Mouse (Mus musculus): Measurements from ENCODE around the gene Gsk3a. TPM values are rescaled to one million over a fixed set of nuclear protein-coding genes. Genes with fewer than 3 reads are reported as not detected.
"Not testable (repeated sequence)": the region's sequence is repeated elsewhere in the genome, so short reads cannot be mapped to it uniquely, and the experiment has no call there.

The Gsk3a gene
- polyA plus RNA-seq, 1 experiment from 2014 or later: 16.9 TPM

DNA sequence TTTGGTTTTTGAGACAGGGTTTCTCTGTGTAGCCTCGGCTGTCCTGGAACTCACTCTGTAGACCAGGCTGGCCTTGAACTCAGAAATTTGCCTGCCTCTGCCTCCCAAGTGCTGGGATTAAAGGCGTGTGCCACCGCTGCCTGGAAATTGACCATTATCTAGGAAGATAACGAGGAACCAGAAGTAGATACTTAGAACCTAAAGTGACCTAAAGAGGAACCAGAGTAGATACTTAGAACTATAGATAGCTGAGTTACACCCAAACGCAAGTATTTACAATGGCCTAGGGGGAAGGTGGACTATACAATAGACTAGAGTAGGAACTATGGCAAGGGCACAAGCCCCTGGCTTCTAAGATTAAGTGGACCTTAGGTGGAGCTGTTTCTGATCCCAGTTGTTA, 28.1 kb upstream of the Gsk3a start:
- not testable (repeated sequence) for H3K4me3 ChIP-seq (replicated peaks); H3K27ac ChIP-seq; H3K9ac ChIP-seq (replicated peaks); H3K9me3 ChIP-seq; ATAC-seq (ENCODE audit: insufficient number of reproducible peaks, insufficient read depth, low FRiP score, low TSS enrichment, low read depth); H3K4me2 ChIP-seq; H3K36me3 ChIP-seq; H3K27me3 ChIP-seq
- 95% methylated on average over 5 of the region's 5 CpGs for WGBS
- peaks cover 25% of the 10 kb centered on the region for H3K4me1 ChIP-seq (replicated peaks)

DNA sequence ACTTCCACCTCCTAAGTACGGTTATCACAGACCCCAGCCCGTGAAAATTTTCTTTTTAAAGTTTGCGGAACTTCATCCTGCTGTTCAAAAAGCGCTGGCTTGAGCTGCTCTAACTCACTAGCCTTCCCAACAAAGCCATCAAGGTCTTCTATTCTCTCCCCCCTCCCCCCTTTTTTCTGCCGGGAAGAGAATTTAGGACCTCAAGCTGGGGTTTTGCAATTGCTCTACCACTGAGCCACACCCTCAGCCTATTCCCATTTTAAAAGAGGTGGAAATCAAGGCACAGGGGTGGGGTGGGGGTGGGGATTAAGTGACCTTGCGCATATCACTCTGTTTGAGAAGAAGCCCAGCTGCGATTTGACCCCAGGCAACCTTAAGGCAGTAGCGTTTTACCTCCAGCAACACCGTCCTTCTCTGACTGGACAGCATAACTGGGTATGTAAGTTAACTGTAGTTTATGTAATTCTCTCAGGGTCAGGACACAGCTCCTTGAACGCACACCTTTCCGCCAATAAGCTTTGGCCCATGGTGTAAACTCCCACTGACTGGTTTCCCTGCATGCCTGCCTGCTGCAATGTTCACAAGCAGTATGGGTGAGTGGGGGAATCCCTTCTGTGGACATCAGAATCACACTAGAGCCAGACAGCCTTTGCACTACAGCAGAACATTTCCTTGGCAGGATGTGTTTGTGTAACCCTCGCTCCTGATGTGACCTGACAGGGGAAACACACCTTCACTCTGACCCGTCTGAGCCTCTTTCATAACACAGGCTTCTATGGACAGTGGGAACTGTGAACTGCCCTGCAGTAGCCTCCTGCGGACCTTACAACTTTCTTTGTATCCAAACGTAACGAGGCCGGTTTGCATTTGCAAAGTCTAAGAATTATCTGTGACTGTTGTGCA, 26.6 kb upstream of the Gsk3a start:
- no peaks in the 10 kb centered on the region for H3K27me3 ChIP-seq
- no peaks in the 10 kb centered on the region for H3K36me3 ChIP-seq
- no peak overlapping the region for H3K27ac ChIP-seq
- no peak overlapping the region for H3K9ac ChIP-seq (replicated peaks)
- no peak overlapping the region for H3K4me2 ChIP-seq
- H3K9me3 ChIP-seq: no peaks in the 10 kb centered on the region
- H3K4me1 ChIP-seq (replicated peaks): peaks cover 15% of the 10 kb centered on the region
- no peak for ATAC-seq (ENCODE audit: insufficient number of reproducible peaks, insufficient read depth, low FRiP score, low TSS enrichment, low read depth)
- H3K4me3 ChIP-seq (replicated peaks): no peak overlapping the region
- WGBS: 28% methylated on average over 17 of the region's 17 CpGs

DNA sequence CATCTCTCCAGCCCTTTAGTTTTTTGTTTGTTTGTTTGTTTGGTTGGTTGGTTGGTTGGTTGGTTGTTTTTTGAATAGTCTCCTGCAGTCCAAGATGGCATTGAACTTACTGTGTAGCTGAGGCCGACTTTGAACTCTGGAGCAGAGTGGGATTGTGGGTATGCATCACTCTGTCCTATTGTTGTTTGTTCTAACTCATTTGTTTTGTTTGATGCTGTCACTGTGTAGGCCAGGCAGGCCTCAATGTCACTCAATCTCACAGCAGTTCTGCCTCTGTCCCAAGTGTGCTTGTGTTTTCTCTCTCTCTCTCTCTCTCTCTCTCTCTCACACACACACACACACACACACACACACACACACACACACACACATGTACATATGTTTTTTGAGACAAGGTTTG, 24.2 kb upstream of the Gsk3a start:
- H3K4me2 ChIP-seq: no peak overlapping the region
- no peak for ATAC-seq (ENCODE audit: insufficient number of reproducible peaks, insufficient read depth, low FRiP score, low TSS enrichment, low read depth)
- H3K4me1 ChIP-seq (replicated peaks): peaks cover 8% of the 10 kb centered on the region; the same call in 1 of the 2 replicates
- H3K4me3 ChIP-seq (replicated peaks): no peak overlapping the region
- no peak overlapping the region for H3K27ac ChIP-seq
- H3K27me3 ChIP-seq: no peaks in the 10 kb centered on the region
- H3K9me3 ChIP-seq: no peaks in the 10 kb centered on the region
- WGBS: 84% methylated on average over 1 of the region's 1 CpGs
- no peaks in the 10 kb centered on the region for H3K36me3 ChIP-seq
- no peak overlapping the region for H3K9ac ChIP-seq (replicated peaks)

DNA sequence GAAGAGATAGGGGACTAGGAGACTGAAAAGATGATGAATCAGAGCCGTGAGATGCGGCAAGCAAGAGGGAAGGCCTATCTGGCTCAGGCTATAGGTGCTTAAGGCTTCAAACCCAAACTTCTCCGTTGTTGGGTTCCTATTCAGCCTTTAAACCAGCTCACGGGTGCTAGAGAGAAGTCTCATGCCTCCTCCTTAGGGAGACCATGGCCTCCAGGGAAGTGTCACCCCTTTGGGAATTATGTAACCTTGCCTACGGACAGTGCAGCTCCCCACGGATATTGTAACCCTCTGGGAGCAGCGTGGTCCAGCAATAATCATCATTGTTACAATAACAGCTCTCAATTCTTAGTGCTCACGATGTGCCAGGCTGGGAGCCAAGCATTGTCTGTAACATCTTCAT, 14.2 kb upstream of the Gsk3a start:
- no peaks in the 10 kb centered on the region for H3K9me3 ChIP-seq
- peak overlapping the region; percentile 95 for H3K4me2 ChIP-seq
- ATAC-seq (ENCODE audit: insufficient number of reproducible peaks, insufficient read depth, low FRiP score, low TSS enrichment, low read depth): no peak
- peak overlapping the region; percentile 95 for H3K4me3 ChIP-seq (replicated peaks)
- no peaks in the 10 kb centered on the region for H3K36me3 ChIP-seq
- peaks cover 29% of the 10 kb centered on the region for H3K4me1 ChIP-seq (replicated peaks)
- peak overlapping the region; percentile 99 for H3K27ac ChIP-seq
- WGBS: 22% methylated on average over 8 of the region's 8 CpGs
- no peaks in the 10 kb centered on the region for H3K27me3 ChIP-seq
- H3K9ac ChIP-seq (replicated peaks): peak overlapping the region; percentile 97

- H3K36me3 ChIP-seq: peaks cover 4% of the 10 kb centered on the region
- no peaks in the 10 kb centered on the region for H3K27me3 ChIP-seq
- no peaks in the 10 kb centered on the region for H3K9me3 ChIP-seq
- H3K4me3 ChIP-seq (replicated peaks): peak overlapping the region; percentile 95
- peak overlapping the region; percentile 99 for H3K27ac ChIP-seq
- ATAC-seq (ENCODE audit: insufficient number of reproducible peaks, insufficient read depth, low FRiP score, low TSS enrichment, low read depth): no peak
- H3K4me1 ChIP-seq (replicated peaks): peaks cover 35% of the 10 kb centered on the region
- 2% methylated on average over 22 of the region's 22 CpGs for WGBS
- peak overlapping the region; percentile 97 for H3K9ac ChIP-seq (replicated peaks)
- H3K4me2 ChIP-seq: peak overlapping the region; percentile 95
Measured at GRCm38 (mm10) chr7:25251071-25251791, 13.6 kb upstream of the Gsk3a start.

GRCm38 (mm10) chr7:25250141-25250972, 12.7 kb upstream of the Gsk3a start, which contains the start of gene Erf:
Gene Erf, minus strand, starts transcription at chr7:25250761.
- Histone ChIP-seq H3K27me3 (no peaks in the 10 kb centered on the region), H3K9ac (replicated peaks) (peak within 1 kb of the TSS; percentile 97), H3K27ac (peak within 1 kb of the TSS; percentile 99), H3K36me3 (peaks cover 13% of the 10 kb centered on the region), H3K9me3 (no peaks in the 10 kb centered on the region), H3K4me2 (peak within 1 kb of the TSS; percentile 95), H3K4me1 (replicated peaks) (peaks cover 44% of the 10 kb centered on the region), H3K4me3 (replicated peaks) (peak within 1 kb of the TSS; percentile 95)
- under 1% methylated on average over 50 of the region's 81 CpGs for WGBS
- ATAC-seq (ENCODE audit: insufficient number of reproducible peaks, insufficient read depth, low FRiP score, low TSS enrichment, low read depth): peak; percentile 64

GRCm38 (mm10) chr7:25249314-25250140, 11.9 kb upstream of the Gsk3a start:
- no peaks in the 10 kb centered on the region for H3K9me3 ChIP-seq
- peak overlapping the region; percentile 99 for H3K27ac ChIP-seq
- peak overlapping the region; percentile 97 for H3K9ac ChIP-seq (replicated peaks)
- H3K36me3 ChIP-seq: peaks cover 21% of the 10 kb centered on the region
- peaks cover 52% of the 10 kb centered on the region for H3K4me1 ChIP-seq (replicated peaks)
- peak overlapping the region; percentile 95 for H3K4me3 ChIP-seq (replicated peaks)
- peak overlapping the region; percentile 95 for H3K4me2 ChIP-seq
- ATAC-seq (ENCODE audit: insufficient number of reproducible peaks, insufficient read depth, low FRiP score, low TSS enrichment, low read depth): peak; percentile 66
- WGBS: under 1% methylated on average over 39 of the region's 73 CpGs
- H3K27me3 ChIP-seq: no peaks in the 10 kb centered on the region

- Histone ChIP-seq H3K9ac (replicated peaks) (peak overlapping the region; percentile 97), H3K27ac (peak overlapping the region; percentile 99), H3K4me3 (replicated peaks) (peak overlapping the region; percentile 95), H3K4me1 (replicated peaks) (peaks cover 54% of the 10 kb centered on the region), H3K27me3 (no peaks in the 10 kb centered on the region), H3K36me3 (peaks cover 28% of the 10 kb centered on the region), H3K4me2 (peak overlapping the region; percentile 95), H3K9me3 (no peaks in the 10 kb centered on the region)
- WGBS: 0% methylated on average over 25 of the region's 25 CpGs
- ATAC-seq (ENCODE audit: insufficient number of reproducible peaks, insufficient read depth, low FRiP score, low TSS enrichment, low read depth): no peak; the same call in none of the 2 replicates
Measured at GRCm38 (mm10) chr7:25248846-25249313, 11.2 kb upstream of the Gsk3a start.

DNA sequence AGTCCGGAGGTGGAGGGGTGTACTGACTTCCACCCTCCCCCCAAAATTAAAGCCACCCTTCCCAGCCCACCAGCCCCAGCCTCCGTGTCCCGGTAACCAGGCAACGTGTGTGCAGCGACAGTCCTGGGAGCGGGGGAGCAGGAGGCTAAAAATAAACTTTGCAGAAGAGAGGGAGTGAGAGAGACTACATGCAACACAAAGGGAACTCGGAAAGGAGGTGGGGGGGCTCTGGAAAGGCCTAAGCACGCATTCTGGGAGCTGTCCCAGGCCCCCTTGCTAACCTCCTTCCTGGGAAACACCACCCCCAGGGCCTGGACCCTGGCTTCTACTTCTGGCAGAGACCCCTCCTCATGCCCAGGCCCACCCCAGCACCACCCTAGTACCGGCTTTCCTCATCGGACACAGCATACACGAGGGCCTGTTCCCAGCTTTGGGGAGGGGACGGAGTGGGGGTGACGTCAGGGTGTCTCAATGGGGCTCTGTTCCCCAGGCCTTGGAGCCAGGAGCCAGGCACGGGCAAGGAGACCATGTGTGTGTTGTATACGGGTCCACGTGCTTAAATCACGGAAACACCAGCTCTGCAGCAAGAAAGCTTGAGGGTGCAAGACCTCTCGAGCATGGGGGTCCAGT, 10.5 kb upstream of the Gsk3a start:
- peak overlapping the region; percentile 95 for H3K4me3 ChIP-seq (replicated peaks)
- WGBS: under 1% methylated on average over 18 of the region's 18 CpGs
- H3K27me3 ChIP-seq: no peaks in the 10 kb centered on the region
- peak; percentile 32; the same call in 1 of the 2 replicates for ATAC-seq (ENCODE audit: insufficient number of reproducible peaks, insufficient read depth, low FRiP score, low TSS enrichment, low read depth)
- peaks cover 54% of the 10 kb centered on the region for H3K4me1 ChIP-seq (replicated peaks)
- peak overlapping the region; percentile 99 for H3K27ac ChIP-seq
- H3K4me2 ChIP-seq: peak overlapping the region; percentile 95
- peaks cover 35% of the 10 kb centered on the region for H3K36me3 ChIP-seq
- peak overlapping the region; percentile 97 for H3K9ac ChIP-seq (replicated peaks)
- H3K9me3 ChIP-seq: no peaks in the 10 kb centered on the region

- no peaks in the 10 kb centered on the region for H3K27me3 ChIP-seq
- no peak for ATAC-seq (ENCODE audit: insufficient number of reproducible peaks, insufficient read depth, low FRiP score, low TSS enrichment, low read depth)
- H3K4me1 ChIP-seq (replicated peaks): peaks cover 54% of the 10 kb centered on the region
- no peaks in the 10 kb centered on the region for H3K9me3 ChIP-seq
- WGBS: 19% methylated on average over 3 of the region's 3 CpGs
- peaks cover 42% of the 10 kb centered on the region for H3K36me3 ChIP-seq
- peak overlapping the region; percentile 99 for H3K27ac ChIP-seq
- H3K4me2 ChIP-seq: peak overlapping the region; percentile 95
- peak overlapping the region; percentile 97 for H3K9ac ChIP-seq (replicated peaks)
- peak overlapping the region; percentile 95 for H3K4me3 ChIP-seq (replicated peaks)
Measured at GRCm38 (mm10) chr7:25247498-25247897, 9.8 kb upstream of the Gsk3a start.

Data from limb, embryonic 12.5 days (tissue).